Mouse (Mus musculus) forebrain, embryonic 11.5 days (tissue): ENCODE measurements around the gene Steap3. TPM values are rescaled to one million over a fixed set of nuclear protein-coding genes. Genes with fewer than 3 reads are reported as not detected.

Experiments used
- ATAC-seq: fragments of 200-750 bp; cut with Nextera tagmentation; replicated peaks from 2 replicates; pipeline ENCODE4 v1.8.0; 2017; ENCODE audit warnings: moderate TSS enrichment; ENCODE audit not compliant: low FRiP score
- DNase-seq: peaks from one replicate; pipeline ENCODE4 v3.0.0-alpha.2; 2017; ENCODE audit warnings: low spot score
- H3K27ac ChIP-seq: fragments of 300-500 bp; sonication (generic); 2 replicates; pipeline ENCODE4 v1.5.1; 2014; ENCODE audit warnings: low read depth, low read length
- H3K27me3 ChIP-seq: fragments of 300-500 bp; sonication (generic); 2 replicates; pipeline ENCODE4 v1.6.1; 2014; ENCODE audit warnings: mild to moderate bottlenecking, low read length, mixed read lengths; ENCODE audit not compliant: control insufficient read depth, insufficient read depth
- H3K36me3 ChIP-seq: fragments of 300-500 bp; sonication (generic); 2 replicates; pipeline ENCODE4 v1.6.1; 2014; ENCODE audit warnings: mild to moderate bottlenecking, low read length, moderate library complexity, mixed read lengths; ENCODE audit not compliant: control insufficient read depth, insufficient read depth
- H3K4me1 ChIP-seq: fragments of 300-500 bp; sonication (generic); replicated peaks from 2 replicates; pipeline ENCODE4 v1.6.1; 2014; ENCODE audit warnings: low read length, mixed read lengths; ENCODE audit not compliant: control insufficient read depth, insufficient read depth
- H3K4me2 ChIP-seq: fragments of 300-500 bp; sonication (generic); 2 replicates; pipeline ENCODE4 v1.6.1; 2014; ENCODE audit warnings: low read depth, mild to moderate bottlenecking, low read length, moderate library complexity, mixed read lengths; ENCODE audit not compliant: severe bottlenecking
- H3K4me3 ChIP-seq: fragments of 300-500 bp; sonication (generic); 2 replicates; pipeline ENCODE4 v1.5.1; 2014; ENCODE audit warnings: low read depth, low read length
- H3K9ac ChIP-seq: fragments of 300-500 bp; sonication (generic); 2 replicates; pipeline ENCODE4 v1.6.1; 2014; ENCODE audit warnings: low read length
- H3K9me3 ChIP-seq: fragments of 300-500 bp; sonication (generic); 2 replicates; pipeline ENCODE4 v1.6.1; 2016; ENCODE audit warnings: low read length, mixed read lengths; ENCODE audit not compliant: control insufficient read depth
- WGBS: fragments of 180-500 bp; shearing (Covaris S2); extraction: QIAGEN DNeasy Blood & Tissue Kit; methylation state at CpG from one replicate; pipeline ENCODE4 v1.1.7; 2014; 5-methylcytosine and 5-hydroxymethylcytosine counted together
- polyA plus RNA-seq: library from polyadenylated mRNA; unstranded; fragments of >200 nt; fragmentation: Nextera tagmentation; extraction: Ambion mirVana; gene quantifications from 2 replicates; pipeline ENCODE4 v1.2.1, GENCODE M21; 2014

Gene Steap3
- polyA plus RNA-seq, 1 experiment from 2014 or later: 2.8 TPM

DNA sequence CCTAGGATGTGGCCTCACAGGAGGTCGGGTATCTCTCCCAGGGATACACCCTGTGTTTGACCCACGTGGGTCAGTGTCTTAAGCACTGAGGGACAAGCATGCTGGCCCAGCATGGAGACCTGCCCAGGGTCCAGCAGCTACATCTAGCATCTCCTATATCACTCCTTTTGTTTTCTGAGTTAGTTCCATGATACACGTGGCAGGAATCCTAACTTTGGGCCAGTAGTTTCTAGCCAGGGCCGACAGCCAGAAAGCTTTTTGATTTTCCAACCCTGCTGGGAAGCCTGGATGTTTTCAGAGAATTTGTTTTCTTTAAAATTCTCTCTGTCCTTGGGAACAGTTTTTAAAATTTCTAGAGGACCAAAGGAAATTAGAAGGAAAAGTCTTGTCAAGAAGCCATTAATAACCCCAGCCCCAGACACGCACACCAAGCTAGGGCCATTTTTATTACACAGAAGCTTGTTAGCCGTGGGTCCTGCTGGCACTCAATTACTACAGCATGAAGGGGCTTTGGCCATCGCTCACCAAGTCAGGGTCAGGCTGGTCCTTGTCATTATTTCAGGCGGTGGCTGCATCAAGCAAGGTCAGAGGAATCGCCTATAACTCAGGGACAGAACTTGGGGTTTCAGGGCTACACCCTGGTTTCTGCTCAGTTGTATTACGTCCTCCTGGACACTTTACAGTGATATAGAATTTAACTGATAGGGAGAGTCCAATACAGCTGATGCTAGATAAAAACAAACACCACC lies 42.6 kb downstream of the Steap3 start:
- H3K27me3 ChIP-seq: no peaks in the 10 kb centered on the region
- DNase-seq: no peak
- no peak overlapping the region for H3K9ac ChIP-seq
- no peaks in the 10 kb centered on the region for H3K36me3 ChIP-seq
- H3K27ac ChIP-seq: no peak overlapping the region
- 85% methylated on average over 10 of the region's 10 CpGs for WGBS
- no peaks in the 10 kb centered on the region for H3K9me3 ChIP-seq
- H3K4me1 ChIP-seq: no peaks in the 10 kb centered on the region
- H3K4me3 ChIP-seq: no peak overlapping the region
- ATAC-seq: no peak
- H3K4me2 ChIP-seq: no peak overlapping the region

DNA sequence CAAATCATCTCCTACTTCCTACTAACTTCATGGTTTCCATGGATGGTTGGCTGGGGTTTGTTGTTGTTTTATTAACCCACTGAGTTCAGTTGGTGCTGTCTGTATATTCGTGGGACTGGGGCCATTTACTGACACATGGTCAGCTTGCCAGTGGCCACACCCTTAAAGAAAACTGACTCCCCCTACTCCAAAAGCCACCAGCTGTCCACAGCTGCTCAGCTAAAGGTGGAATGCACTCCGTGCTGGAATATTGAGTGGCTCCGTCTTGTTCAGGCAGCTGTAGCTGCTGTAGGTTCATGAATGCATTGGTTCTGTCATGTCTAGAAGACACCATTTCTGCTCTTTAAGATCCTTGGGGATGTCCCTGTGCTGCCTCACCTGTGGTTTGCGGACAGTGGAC lies 48.9 kb downstream of the Steap3 start:
- ATAC-seq (no peak), DNase-seq (no peak)
- no peaks in the 10 kb centered on the region for H3K9me3 ChIP-seq
- H3K4me3 ChIP-seq: no peak overlapping the region
- no peak overlapping the region for H3K4me2 ChIP-seq
- H3K4me1 ChIP-seq: no peaks in the 10 kb centered on the region
- 77% methylated on average over 4 of the region's 4 CpGs for WGBS
- no peak overlapping the region for H3K9ac ChIP-seq
- H3K27ac ChIP-seq: no peak overlapping the region
- no peaks in the 10 kb centered on the region for H3K36me3 ChIP-seq
- H3K27me3 ChIP-seq: no peaks in the 10 kb centered on the region

DNA sequence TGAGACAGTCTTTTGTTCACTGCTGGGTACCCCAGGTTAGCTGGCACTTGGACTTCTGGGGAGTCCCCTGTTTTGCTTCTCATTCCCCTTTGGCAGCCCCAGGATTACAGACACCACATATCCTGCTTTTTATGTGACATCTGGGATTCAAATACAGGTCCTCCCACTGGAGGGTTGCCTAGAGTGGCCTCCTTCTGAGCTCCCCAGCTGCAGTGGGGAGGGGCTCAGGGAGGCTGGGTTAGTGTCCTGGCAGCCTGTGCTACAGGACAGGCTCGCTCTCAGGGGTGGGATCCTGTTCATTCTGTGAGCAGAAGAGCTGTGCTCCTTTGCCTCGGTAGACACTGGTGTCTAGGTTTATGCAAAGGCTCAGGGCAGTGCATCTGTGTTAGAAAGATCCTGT lies 51.2 kb downstream of the Steap3 start:
- no peak for ATAC-seq
- no peaks in the 10 kb centered on the region for H3K36me3 ChIP-seq
- no peak overlapping the region for H3K4me3 ChIP-seq
- H3K4me1 ChIP-seq: no peaks in the 10 kb centered on the region
- no peak overlapping the region for H3K9ac ChIP-seq
- 54% methylated on average over 2 of the region's 2 CpGs for WGBS
- no peaks in the 10 kb centered on the region for H3K9me3 ChIP-seq
- H3K27ac ChIP-seq: no peak overlapping the region
- no peaks in the 10 kb centered on the region for H3K27me3 ChIP-seq
- H3K4me2 ChIP-seq: no peak overlapping the region
- DNase-seq: no peak

DNA sequence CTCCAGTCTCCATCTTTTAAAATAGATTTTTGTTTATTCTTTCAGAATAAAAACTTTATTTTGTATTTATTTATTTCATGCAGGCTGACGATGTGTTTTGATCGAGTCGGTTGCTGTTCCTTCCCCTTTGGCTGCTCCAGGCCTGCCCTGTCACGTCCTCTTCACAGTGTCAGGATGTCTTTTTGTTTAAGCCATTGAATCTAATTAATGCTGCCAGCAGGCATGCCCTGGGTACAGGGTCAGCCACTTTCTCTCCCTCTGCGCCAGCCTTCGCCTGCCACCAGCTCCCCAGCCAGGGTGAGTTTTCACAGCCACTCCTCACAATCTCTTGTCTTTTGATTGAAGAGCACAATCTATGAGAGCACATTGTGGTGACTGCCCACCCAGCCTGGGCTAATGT lies 51.7 kb downstream of the Steap3 start:
- Histone ChIP-seq H3K27ac (no peak overlapping the region), H3K36me3 (no peaks in the 10 kb centered on the region), H3K4me2 (no peak overlapping the region), H3K9me3 (no peaks in the 10 kb centered on the region), H3K4me1 (no peaks in the 10 kb centered on the region), H3K4me3 (no peak overlapping the region), H3K27me3 (no peaks in the 10 kb centered on the region), H3K9ac (no peak overlapping the region)
- ATAC-seq (no peak), DNase-seq (no peak)
- 57% methylated on average over 6 of the region's 6 CpGs for WGBS

DNA sequence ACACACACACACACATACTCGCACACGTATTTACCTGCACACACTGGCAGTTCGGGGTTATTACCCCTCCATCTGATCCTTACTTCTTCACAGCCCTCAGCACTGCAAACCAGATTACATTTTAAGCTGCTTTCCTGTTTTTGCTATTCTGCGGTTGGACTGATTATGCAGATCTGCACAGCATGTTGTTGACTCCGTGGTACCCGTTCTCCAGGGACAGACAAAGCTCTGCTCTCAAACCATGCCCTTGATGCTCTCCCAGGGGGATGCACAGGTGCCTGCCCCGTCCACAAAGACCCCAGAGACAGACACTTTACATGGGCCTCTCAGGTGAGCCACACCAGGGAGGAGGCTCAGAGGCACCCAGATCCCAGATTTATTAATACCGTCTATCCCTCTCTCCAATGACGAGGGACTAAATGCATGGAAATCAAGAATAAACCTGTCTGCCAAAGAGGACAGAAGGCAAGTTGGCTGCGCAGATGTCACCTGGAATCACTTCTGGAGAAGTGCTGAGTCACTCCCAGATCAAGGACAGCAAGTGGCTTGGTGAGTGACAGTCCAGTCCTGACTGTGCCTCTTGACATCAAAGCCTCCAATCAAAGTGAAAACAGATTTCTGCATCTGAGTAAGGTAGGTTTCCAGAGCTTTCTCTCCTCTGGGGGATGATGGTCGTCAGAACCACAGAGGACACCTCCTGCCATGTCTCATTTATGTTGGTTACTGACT lies 63.8 kb downstream of the Steap3 start:
- DNase-seq (no peak), ATAC-seq (no peak)
- H3K4me2 ChIP-seq: no peak overlapping the region
- no peaks in the 10 kb centered on the region for H3K27me3 ChIP-seq
- H3K4me1 ChIP-seq: no peaks in the 10 kb centered on the region
- WGBS: 79% methylated on average over 11 of the region's 11 CpGs
- no peaks in the 10 kb centered on the region for H3K9me3 ChIP-seq
- H3K4me3 ChIP-seq: no peak overlapping the region
- no peaks in the 10 kb centered on the region for H3K36me3 ChIP-seq
- no peak overlapping the region for H3K27ac ChIP-seq
- no peak overlapping the region for H3K9ac ChIP-seq

DNA sequence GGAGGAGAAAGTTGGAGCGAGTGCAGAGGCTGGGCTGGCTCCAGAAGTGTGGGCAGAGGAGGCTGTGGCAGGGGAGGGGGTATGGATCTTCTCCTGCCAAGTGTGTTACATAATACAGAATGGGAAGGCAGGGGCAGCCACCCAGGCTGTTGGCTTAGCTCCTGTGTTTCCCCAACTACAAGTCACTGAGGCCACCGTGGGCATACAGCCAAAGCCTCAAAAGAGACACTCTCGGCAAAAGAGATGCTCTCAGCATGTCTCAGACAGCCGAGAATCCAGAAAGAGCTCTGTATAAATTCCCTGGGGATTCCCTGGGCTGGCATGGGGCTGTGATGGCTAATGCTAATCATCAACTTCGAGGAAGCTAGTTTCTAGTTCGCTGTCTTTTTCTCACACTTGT lies 64.9 kb downstream of the Steap3 start:
- no peak for DNase-seq
- WGBS: 78% methylated on average over 6 of the region's 6 CpGs
- no peak for ATAC-seq
- no peaks in the 10 kb centered on the region for H3K4me1 ChIP-seq
- no peaks in the 10 kb centered on the region for H3K27me3 ChIP-seq
- no peak overlapping the region for H3K4me2 ChIP-seq
- H3K9ac ChIP-seq: no peak overlapping the region
- H3K4me3 ChIP-seq: no peak overlapping the region
- H3K9me3 ChIP-seq: no peaks in the 10 kb centered on the region
- H3K36me3 ChIP-seq: no peaks in the 10 kb centered on the region
- no peak overlapping the region for H3K27ac ChIP-seq

DNA sequence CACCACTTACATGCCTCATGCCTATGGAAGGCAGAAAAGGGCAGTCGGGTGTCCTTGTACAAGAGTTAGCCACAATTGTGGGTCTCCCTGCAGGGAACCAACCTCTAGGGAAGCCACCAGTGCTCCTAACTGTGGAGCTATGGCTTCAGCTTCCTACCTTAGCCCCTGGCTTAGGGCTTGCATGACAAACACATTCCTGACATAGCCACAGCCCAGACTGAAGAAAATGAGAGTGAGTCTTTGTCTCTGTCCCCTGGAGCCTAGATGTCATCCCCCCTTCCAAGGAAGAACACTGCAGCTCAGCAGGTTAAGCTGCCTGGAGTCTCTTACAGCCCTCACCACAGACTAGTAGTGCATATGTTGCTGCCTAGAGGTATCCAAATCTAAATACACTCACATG lies 67.7 kb downstream of the Steap3 start:
- H3K9me3 ChIP-seq: no peaks in the 10 kb centered on the region
- DNase-seq (no peak), ATAC-seq (no peak)
- H3K27me3 ChIP-seq: no peaks in the 10 kb centered on the region
- WGBS: 17% methylated on average over 1 of the region's 1 CpGs
- no peak overlapping the region for H3K27ac ChIP-seq
- H3K4me1 ChIP-seq: no peaks in the 10 kb centered on the region
- H3K36me3 ChIP-seq: no peaks in the 10 kb centered on the region
- no peak overlapping the region for H3K4me2 ChIP-seq
- H3K4me3 ChIP-seq: no peak overlapping the region
- no peak overlapping the region for H3K9ac ChIP-seq

DNA sequence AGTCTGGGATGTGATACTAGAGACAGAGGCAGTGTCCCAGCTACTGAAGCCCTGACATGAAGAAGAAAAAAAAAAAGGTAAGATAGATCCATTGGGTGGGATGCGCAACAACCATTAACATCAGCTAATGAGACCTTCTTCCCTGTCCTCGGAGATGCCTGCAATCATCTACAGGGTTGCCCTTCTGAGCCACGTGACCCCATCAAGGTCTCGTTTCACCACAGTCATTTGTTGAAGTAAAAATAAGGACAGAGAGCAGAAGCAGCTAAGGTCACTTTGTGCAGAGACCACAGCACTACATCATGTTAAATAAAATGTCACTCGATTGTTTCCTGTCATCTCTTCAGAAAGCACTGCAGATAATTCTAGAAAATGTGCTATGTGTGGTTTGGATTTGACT lies 68.7 kb downstream of the Steap3 start:
- Histone ChIP-seq H3K27ac (no peak overlapping the region), H3K4me2 (no peak overlapping the region), H3K4me3 (no peak overlapping the region), H3K36me3 (no peaks in the 10 kb centered on the region), H3K9me3 (no peaks in the 10 kb centered on the region), H3K9ac (no peak overlapping the region), H3K27me3 (no peaks in the 10 kb centered on the region), H3K4me1 (no peaks in the 10 kb centered on the region)
- ATAC-seq (no peak), DNase-seq (no peak)
- WGBS: 82% methylated on average over 5 of the region's 5 CpGs

DNA sequence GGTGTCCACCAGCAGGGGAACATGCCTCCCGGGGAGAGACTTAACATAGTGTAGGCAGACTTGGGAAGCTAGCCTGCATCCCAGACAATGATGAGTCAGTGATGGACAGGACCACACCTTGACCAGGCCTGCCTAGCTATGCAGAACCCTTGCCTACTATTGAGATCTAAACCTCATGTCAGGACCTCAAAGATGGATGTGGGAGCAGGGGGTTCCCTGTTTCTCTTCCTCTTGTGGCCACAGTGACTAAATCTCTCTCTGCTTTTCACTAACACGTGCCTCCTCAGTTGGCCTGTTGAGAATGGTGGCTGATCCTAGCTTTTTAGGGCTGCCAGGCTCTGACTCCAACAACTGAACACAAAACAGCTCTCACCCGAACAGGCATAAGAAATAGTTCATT lies 70.0 kb downstream of the Steap3 start:
- Histone ChIP-seq H3K9me3 (no peaks in the 10 kb centered on the region), H3K4me3 (no peak overlapping the region), H3K9ac (no peak overlapping the region), H3K27ac (no peak overlapping the region), H3K36me3 (no peaks in the 10 kb centered on the region), H3K4me2 (no peak overlapping the region), H3K27me3 (no peaks in the 10 kb centered on the region), H3K4me1 (no peaks in the 10 kb centered on the region)
- no peak for ATAC-seq
- DNase-seq: no peak
- WGBS: 67% methylated on average over 3 of the region's 3 CpGs
